Mouse (Mus musculus) CH12.LX (cell line): ENCODE data around the gene Clptm1. TPM values are rescaled to one million over a fixed set of nuclear protein-coding genes. Genes with fewer than 3 reads are reported as not detected.

Experiments
- DNase-seq: peaks from one replicate; pipeline ENCODE4 v3.0.0-alpha.2; 2013; ENCODE audit errors: extremely low read depth
- H3K27ac ChIP-seq: 2 replicates; pipeline ENCODE4 v1.5.1; 2012; ENCODE audit warnings: low read depth, mild to moderate bottlenecking, control low read depth, moderate library complexity; ENCODE audit not compliant: insufficient read depth
- H3K27me3 ChIP-seq: replicated peaks from 2 replicates; pipeline ENCODE3; 2012; ENCODE audit warnings: inconsistent platforms
- H3K36me3 ChIP-seq, 2 experiments: replicated peaks in 1 of 2; 2 replicates each; pipeline versions ENCODE3 to v1.6.1; 2012; ENCODE audit warnings: inconsistent platforms in 1 of 2, low read length in 1 of 2, mild to moderate bottlenecking in 1 of 2, mixed read lengths in 1 of 2, moderate library complexity in 1 of 2; ENCODE audit not compliant: control insufficient read depth in 1 of 2, insufficient read depth in 1 of 2
- H3K4me1 ChIP-seq, 2 experiments: 2 replicates each; pipeline ENCODE4 v1.6.1; 2012; ENCODE audit warnings: inconsistent platforms in 1 of 2, moderate library complexity in 1 of 2; ENCODE audit not compliant: insufficient read depth in 2 of 2, control insufficient read depth in 1 of 2
- H3K4me2 ChIP-seq: 2 replicates; pipeline ENCODE4 v1.6.1; 2012; ENCODE audit warnings: low read depth, mild to moderate bottlenecking, control low read depth; ENCODE audit not compliant: poor library complexity, insufficient read depth, severe bottlenecking
- H3K4me3 ChIP-seq, 3 experiments: fragments of 150-350 bp in 1 of 3; sonication (generic) in 1 of 3; replicated peaks in 1 of 3; 2 replicates each; pipeline versions ENCODE3 to v1.5.1; 2011 to 2012; ENCODE audit warnings: low read depth in 2 of 3, low read length in 2 of 3, mild to moderate bottlenecking in 2 of 3, moderate library complexity in 2 of 3, control low read depth in 1 of 3, improper control_type of control experiment in 1 of 3, inconsistent platforms in 1 of 3, mixed read lengths in 1 of 3; ENCODE audit not compliant: poor library complexity in 1 of 3
- H3K79me2 ChIP-seq: replicated peaks from 2 replicates; pipeline ENCODE4 v1.6.1; 2012; ENCODE audit warnings: mild to moderate bottlenecking, moderate library complexity; ENCODE audit not compliant: control insufficient read depth, poor library complexity, insufficient read depth, severe bottlenecking; ENCODE audit errors: extremely low read depth
- H3K9ac ChIP-seq: 2 replicates; pipeline ENCODE4 v1.6.1; 2012; ENCODE audit warnings: low read depth, mild to moderate bottlenecking, control low read depth, moderate library complexity; ENCODE audit not compliant: insufficient read depth
- H3K9me3 ChIP-seq: replicated peaks from 2 replicates; pipeline ENCODE3; 2012; ENCODE audit warnings: low read length, inconsistent platforms, mixed read lengths
- BHLHE40 ChIP-seq: IDR thresholded peaks from 2 replicates; pipeline ENCODE4 v1.6.1; 2011; ENCODE audit warnings: mild to moderate bottlenecking, low read depth, low read length, improper control_type of control experiment
- CHD2 ChIP-seq: IDR thresholded peaks from 2 replicates; pipeline ENCODE4 v1.6.1; 2011; ENCODE audit warnings: low read length, improper control_type of control experiment
- ELF1 ChIP-seq: IDR thresholded peaks from 2 replicates; pipeline ENCODE4 v1.6.1; 2014; ENCODE audit warnings: low read depth, mild to moderate bottlenecking, inconsistent platforms, low read length, improper control_type of control experiment
- IRF4 ChIP-seq: IDR thresholded peaks from 2 replicates; pipeline ENCODE4 v1.6.1; 2014; ENCODE audit warnings: low read depth, mild to moderate bottlenecking, inconsistent platforms, low read length, improper control_type of control experiment
- JUND ChIP-seq: conservative IDR thresholded peaks from 2 replicates; pipeline ENCODE4 v1.6.1; 2011; ENCODE audit warnings: low read depth, low read length, improper control_type of control experiment
- KAT2A ChIP-seq: IDR thresholded peaks from 2 replicates; pipeline ENCODE4 v1.6.1; 2012; ENCODE audit warnings: low read length, improper control_type of control experiment, inconsistent platforms; ENCODE audit not compliant: insufficient replicate concordance
- MAFK ChIP-seq: IDR thresholded peaks from 2 replicates; pipeline ENCODE4 v1.6.1; 2011; ENCODE audit warnings: low read length, improper control_type of control experiment; ENCODE audit not compliant: insufficient replicate concordance
- MAX ChIP-seq: IDR thresholded peaks from 2 replicates; pipeline ENCODE4 v1.6.1; 2011; ENCODE audit warnings: low read length, improper control_type of control experiment
- MAZ ChIP-seq: IDR thresholded peaks from 2 replicates; pipeline ENCODE4 v1.6.1; 2012; ENCODE audit warnings: low read depth, mild to moderate bottlenecking, inconsistent platforms, low read length, improper control_type of control experiment, moderate library complexity
- MEF2A ChIP-seq: IDR thresholded peaks from 2 replicates; pipeline ENCODE4 v1.6.1; 2014; ENCODE audit warnings: low read depth, mild to moderate bottlenecking, inconsistent platforms, low read length, improper control_type of control experiment, borderline replicate concordance
- NELFE ChIP-seq: IDR thresholded peaks from 2 replicates; pipeline ENCODE4 v1.6.1; 2011; ENCODE audit warnings: low read depth, low read length, improper control_type of control experiment
- NRF1 ChIP-seq: IDR thresholded peaks from 2 replicates; pipeline ENCODE4 v1.6.1; 2014; ENCODE audit warnings: low read depth, mild to moderate bottlenecking, inconsistent platforms, low read length, improper control_type of control experiment, moderate library complexity
- PAX5 ChIP-seq: IDR thresholded peaks from 2 replicates; pipeline ENCODE4 v1.6.1; 2012; ENCODE audit warnings: low read length, inconsistent platforms, mixed read lengths
- POLR2A ChIP-seq: IDR thresholded peaks from 2 replicates; pipeline ENCODE4 v1.6.1; 2011; ENCODE audit warnings: low read depth, mild to moderate bottlenecking, improper control_type of control experiment, low read length
- RAD21 ChIP-seq: IDR thresholded peaks from 2 replicates; pipeline ENCODE4 v1.6.1; 2011; ENCODE audit warnings: low read depth, mild to moderate bottlenecking, low read length, improper control_type of control experiment, moderate library complexity
- RCOR1 ChIP-seq: conservative IDR thresholded peaks from 2 replicates; pipeline ENCODE4 v1.6.1; 2012; ENCODE audit warnings: low read depth, mild to moderate bottlenecking, inconsistent platforms, low read length, improper control_type of control experiment
- SIN3A ChIP-seq: IDR thresholded peaks from 2 replicates; pipeline ENCODE4 v1.6.1; 2012; ENCODE audit warnings: low read length, improper control_type of control experiment, inconsistent platforms
- TBP ChIP-seq: conservative IDR thresholded peaks from 2 replicates; pipeline ENCODE4 v1.6.1; 2011; ENCODE audit warnings: low read depth, low read length, improper control_type of control experiment
- USF2 ChIP-seq: conservative IDR thresholded peaks from 2 replicates; pipeline ENCODE4 v1.6.1; 2011; ENCODE audit warnings: low read depth, low read length, improper control_type of control experiment
- ZMIZ1 ChIP-seq: IDR thresholded peaks from 2 replicates; pipeline ENCODE4 v1.6.1; 2012; ENCODE audit warnings: low read depth, mild to moderate bottlenecking, inconsistent platforms, low read length, improper control_type of control experiment
- dilution Hi-C: fragments of 300-500 bp; cut with MboI; formaldehyde crosslinking; loops from 2 replicates; pipeline ENCODE4 v1.14.3; 2020; ENCODE audit warnings: low sequenced_read_pairs; ENCODE audit not compliant: extremely low pct_unique_long_range_greater_than_20kb, extremely low pct_ligation_motif_present
- in situ Hi-C: fragments of 300-500 bp; cut with MboI; formaldehyde crosslinking; loops from 3 replicates; pipeline ENCODE4 v1.14.3; 2019; ENCODE audit warnings: low sequenced_read_pairs, low pct_ligation_motif_present, low pct_unique_long_range_greater_than_20kb, mixed read lengths
- polyA plus RNA-seq: library from polyadenylated mRNA; unstranded; fragments of >175 nt; gene quantifications from 2 replicates; pipeline ENCODE4 v1.2.1, GENCODE M21; 2012; ENCODE audit warnings: low read depth; ENCODE audit not compliant: insufficient read length
- total RNA-seq, 2 experiments: library from RNA; depleted of rRNA; stranded (reverse); fragments of 300-350 nt in 1 of 2; fragments of >200 nt in 1 of 2; gene quantifications; 2 replicates each; pipeline ENCODE4 v1.2.3; 2012 to 2014

The Clptm1 gene
- total and polyA plus RNA-seq, 3 experiments, result 33.8 to 70.9 (median 43.6) TPM

- Histone ChIP-seq H3K9me3 (peaks cover 5% of the 10 kb centered on the region), H3K4me3 (no peak overlapping the region), H3K36me3 (peaks cover 25 to 46% of the 10 kb centered on the region in 2 experiments), H3K4me1 (peaks cover 6 to 26% of the 10 kb centered on the region in 2 experiments; a peak in 3 of 4 replicates), H3K27me3 (no peaks in the 10 kb centered on the region), H3K79me2 (no peaks in the 10 kb centered on the region), H3K9ac (no peak overlapping the region), H3K27ac (no peak overlapping the region), H3K4me2 (no peak overlapping the region)
- dilution Hi-C loops (no loop called here), in situ Hi-C loops (no loop called here)
- TF ChIP-seq MAFK, result no peak
- no peak for TF ChIP-seq BHLHE40
- no peak for TF ChIP-seq RCOR1
- no peak for TF ChIP-seq RAD21
- TF ChIP-seq SIN3A, result no peak
- TF ChIP-seq NELFE, result no peak
- no peak for TF ChIP-seq USF2
- TF ChIP-seq MAX, result no peak
- TF ChIP-seq ZMIZ1, result no peak
- TF ChIP-seq MEF2A, result no peak
- TF ChIP-seq ELF1, result no peak
- no peak for DNase-seq
Observed at GRCm38 (mm10) chr7:19696336-19696873, 31.6 kb upstream of the Clptm1 start.

DNA sequence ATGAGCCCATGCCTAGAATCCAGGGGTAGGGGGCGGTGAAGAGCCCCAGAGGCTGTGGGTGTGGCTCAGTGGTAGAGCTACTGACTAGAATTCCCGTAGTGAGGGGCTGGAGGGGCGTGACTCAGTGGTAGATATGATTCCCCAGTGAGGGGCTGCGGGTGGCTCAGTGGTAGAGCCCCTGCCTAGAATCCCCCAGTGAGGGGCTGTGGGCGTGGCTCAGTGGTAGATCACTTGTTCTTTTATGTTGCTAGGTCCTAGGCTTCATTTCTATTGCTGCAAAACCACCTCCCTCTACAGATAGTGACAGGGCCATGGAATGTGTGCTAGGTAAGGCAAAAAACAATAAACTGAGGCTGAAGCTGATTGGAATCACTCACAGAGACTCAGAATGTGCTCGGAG is 31.0 kb upstream of the Clptm1 start:
- H3K4me1 ChIP-seq, result peaks cover 5 to 22% of the 10 kb centered on the region in 2 experiments; a peak in 3 of 4 replicates
- peaks cover 23 to 42% of the 10 kb centered on the region in 2 experiments for H3K36me3 ChIP-seq
- no peak for TF ChIP-seq KAT2A
- no peak for TF ChIP-seq CHD2
- no peak for TF ChIP-seq PAX5
- no peak for TF ChIP-seq POLR2A
- TF ChIP-seq, all 38 proteins: peak for 0
- Histone ChIP-seq H3K79me2 (no peaks in the 10 kb centered on the region), H3K9ac (no peak overlapping the region), H3K4me3 (no peak overlapping the region), H3K9me3 (peaks cover 5% of the 10 kb centered on the region), H3K4me2 (no peak overlapping the region), H3K27ac (no peak overlapping the region), H3K27me3 (no peaks in the 10 kb centered on the region)
- dilution Hi-C loops, result no loop called here
- in situ Hi-C loops, result no loop called here
- no peak for DNase-seq

GRCm38 (mm10) chr7:19695213-19695594 is 30.4 kb upstream of the Clptm1 start:
- Histone ChIP-seq H3K27me3 (no peaks in the 10 kb centered on the region), H3K9ac (no peak overlapping the region), H3K79me2 (no peaks in the 10 kb centered on the region), H3K36me3 (peaks cover 18 to 35% of the 10 kb centered on the region in 2 experiments), H3K4me1 (peaks cover under 1 to 16% of the 10 kb centered on the region in 2 experiments; a peak in 3 of 4 replicates), H3K4me3 (no peak overlapping the region), H3K27ac (no peak overlapping the region), H3K4me2 (no peak overlapping the region), H3K9me3 (peaks cover 5% of the 10 kb centered on the region)
- TF ChIP-seq RCOR1, result no peak
- no peak for TF ChIP-seq JUND
- no peak for TF ChIP-seq NRF1
- no peak for TF ChIP-seq NELFE
- no peak for TF ChIP-seq MAZ
- no peak for TF ChIP-seq IRF4
- no peak for TF ChIP-seq TBP
- no peak for DNase-seq
- dilution Hi-C loops, result no loop called here
- in situ Hi-C loops, result no loop called here
